Mouse (Mus musculus) embryonic fibroblast, embryonic 13.5 days (primary cell): ENCODE results near the gene Disp1.

Experiments
- CTCF ChIP-seq: IDR thresholded peaks from 2 replicates; pipeline ENCODE4 v1.5.1; 2011; ENCODE audit warnings: mild to moderate bottlenecking, control low read depth, low read length, moderate library complexity, borderline replicate concordance; ENCODE audit not compliant: insufficient read depth
- POLR2A ChIP-seq: IDR thresholded peaks from 2 replicates; pipeline ENCODE4 v1.6.1; 2011; ENCODE audit warnings: low read depth, mild to moderate bottlenecking, control low read depth, low read length, moderate library complexity

GRCm38 (mm10) chr1:183060611-183061010, 160.7 kb downstream of the Disp1 start:
- TF ChIP-seq CTCF (no peak), POLR2A (no peak)
